Mouse (Mus musculus) intestine, postnatal 0 days (tissue): Measurements from ENCODE around the gene 2610528J11Rik. TPM values are rescaled to one million over a fixed set of nuclear protein-coding genes. Genes with fewer than 3 reads are reported as not detected.

Experiments
- ATAC-seq: fragments of 200-750 bp; cut with Nextera tagmentation; 2 replicates; pipeline ENCODE4 v1.8.0; 2017; ENCODE audit warnings: mild to moderate bottlenecking, moderate TSS enrichment, moderate library complexity
- H3K27ac ChIP-seq: fragments of 300-500 bp; sonication (generic); 2 replicates; pipeline ENCODE4 v1.5.1; 2014; ENCODE audit warnings: mild to moderate bottlenecking, low read depth, low read length, moderate library complexity
- H3K27me3 ChIP-seq: fragments of 300-500 bp; sonication (generic); replicated peaks from 2 replicates; pipeline ENCODE4 v1.6.1; 2014; ENCODE audit warnings: low read length, mixed read lengths; ENCODE audit not compliant: control insufficient read depth, insufficient read depth
- H3K36me3 ChIP-seq: fragments of 300-500 bp; sonication (generic); 2 replicates; pipeline ENCODE4 v1.6.1; 2014; ENCODE audit warnings: mild to moderate bottlenecking, moderate library complexity; ENCODE audit not compliant: control insufficient read depth, insufficient read depth
- H3K4me1 ChIP-seq: fragments of 300-500 bp; sonication (generic); replicated peaks from 2 replicates; pipeline ENCODE4 v1.6.1; 2014; ENCODE audit warnings: antibody characterized with exemption, low read length, mixed read lengths; ENCODE audit not compliant: control insufficient read depth, insufficient read depth
- H3K4me2 ChIP-seq: fragments of 300-500 bp; sonication (generic); replicated peaks from 2 replicates; pipeline ENCODE4 v1.6.1; 2014; ENCODE audit warnings: low read depth, mild to moderate bottlenecking, moderate library complexity
- H3K4me3 ChIP-seq: fragments of 300-500 bp; sonication (generic); 2 replicates; pipeline ENCODE4 v1.5.1; 2014; ENCODE audit warnings: low read depth, low read length
- H3K9ac ChIP-seq: fragments of 300-500 bp; sonication (generic); 2 replicates; pipeline ENCODE4 v1.6.1; 2014; ENCODE audit warnings: mild to moderate bottlenecking, low read depth, low read length
- H3K9me3 ChIP-seq: fragments of 300-500 bp; sonication (generic); 2 replicates; pipeline ENCODE4 v1.6.1; 2016; ENCODE audit warnings: mixed run types; ENCODE audit not compliant: control insufficient read depth
- CTCF ChIP-seq: sonication (generic); IDR thresholded peaks from 2 replicates; pipeline ENCODE4 v1.5.1; 2016; ENCODE audit warnings: low read depth, mild to moderate bottlenecking, control low read depth, antibody characterized with exemption, moderate library complexity
- WGBS: fragments of 180-500 bp; shearing (Covaris S2); extraction: QIAGEN DNeasy Blood & Tissue Kit; methylation state at CpG from one replicate; pipeline ENCODE4 v1.1.7; 2014; 5-methylcytosine and 5-hydroxymethylcytosine counted together
- polyA plus RNA-seq: library from polyadenylated mRNA; unstranded; fragments of >200 nt; fragmentation: Nextera tagmentation; extraction: Ambion mirVana; gene quantifications from 2 replicates; pipeline ENCODE4 v1.2.1, GENCODE M21; 2015

Gene 2610528J11Rik
- polyA plus RNA-seq, 1 experiment from 2014 or later: 119 TPM

GRCm38 (mm10) chr4:118525779-118526178, 1.0 kb upstream of the 2610528J11Rik start:
- peak overlapping the region; percentile 94 for H3K27ac ChIP-seq
- H3K4me2 ChIP-seq: no peak overlapping the region
- peaks cover 11% of the 10 kb centered on the region; the same call in 1 of the 2 replicates for H3K4me1 ChIP-seq
- no peaks in the 10 kb centered on the region for H3K9me3 ChIP-seq
- H3K36me3 ChIP-seq: peaks cover 3% of the 10 kb centered on the region; the same call in 1 of the 2 replicates
- no peak for TF ChIP-seq CTCF
- no peak overlapping the region for H3K9ac ChIP-seq
- no peaks in the 10 kb centered on the region for H3K27me3 ChIP-seq
- no peak for ATAC-seq
- no peak overlapping the region for H3K4me3 ChIP-seq
- WGBS: 62% methylated on average over 3 of the region's 3 CpGs

- peaks cover 6% of the 10 kb centered on the region; the same call in 1 of the 2 replicates for H3K36me3 ChIP-seq
- no peak for TF ChIP-seq CTCF
- peak overlapping the region; percentile 46 for H3K4me3 ChIP-seq
- H3K9ac ChIP-seq: peak overlapping the region; percentile 46
- WGBS: 14% methylated on average over 5 of the region's 5 CpGs
- peak overlapping the region; percentile 94 for H3K27ac ChIP-seq
- H3K9me3 ChIP-seq: no peaks in the 10 kb centered on the region
- peak; percentile 31 for ATAC-seq
- peak overlapping the region; percentile 67 for H3K4me2 ChIP-seq
- no peaks in the 10 kb centered on the region for H3K27me3 ChIP-seq
- H3K4me1 ChIP-seq: peaks cover 11% of the 10 kb centered on the region; the same call in 1 of the 2 replicates
Measured at GRCm38 (mm10) chr4:118527335-118527681, 509 bp downstream of the 2610528J11Rik start.

GRCm38 (mm10) chr4:118527720-118528119, 921 bp downstream of the 2610528J11Rik start:
- no peak for ATAC-seq
- Histone ChIP-seq H3K4me2 (peak overlapping the region; percentile 67), H3K4me3 (peak overlapping the region; percentile 46), H3K27me3 (no peaks in the 10 kb centered on the region), H3K9ac (peak overlapping the region; percentile 46), H3K9me3 (no peaks in the 10 kb centered on the region), H3K36me3 (peaks cover 6% of the 10 kb centered on the region; the same call in 1 of the 2 replicates), H3K4me1 (peaks cover 11% of the 10 kb centered on the region; the same call in 1 of the 2 replicates), H3K27ac (peak overlapping the region; percentile 94)
- no peak for TF ChIP-seq CTCF
- 66% methylated on average over 6 of the region's 6 CpGs for WGBS

GRCm38 (mm10) chr4:118532663-118533062, 5.9 kb downstream of the 2610528J11Rik start:
- Histone ChIP-seq H3K4me1 (no peaks in the 10 kb centered on the region), H3K9ac (no peak overlapping the region), H3K27ac (no peak overlapping the region), H3K27me3 (no peaks in the 10 kb centered on the region), H3K4me2 (no peak overlapping the region), H3K36me3 (peaks cover 6% of the 10 kb centered on the region; the same call in 1 of the 2 replicates), H3K9me3 (no peaks in the 10 kb centered on the region), H3K4me3 (no peak overlapping the region)
- no peak for TF ChIP-seq CTCF
- 71% methylated on average over 5 of the region's 5 CpGs for WGBS
- no peak for ATAC-seq

GRCm38 (mm10) chr4:118533156-118533555, 6.4 kb downstream of the 2610528J11Rik start:
- ATAC-seq: no peak

GRCm38 (mm10) chr4:118533605-118534004, 6.8 kb downstream of the 2610528J11Rik start:
- H3K27me3 ChIP-seq: no peaks in the 10 kb centered on the region
- no peak overlapping the region for H3K4me2 ChIP-seq
- H3K4me1 ChIP-seq: no peaks in the 10 kb centered on the region
- ATAC-seq: no peak
- peaks cover 6% of the 10 kb centered on the region; the same call in 1 of the 2 replicates for H3K36me3 ChIP-seq
- 80% methylated on average over 7 of the region's 7 CpGs for WGBS
- no peaks in the 10 kb centered on the region for H3K9me3 ChIP-seq
- no peak overlapping the region for H3K4me3 ChIP-seq
- H3K27ac ChIP-seq: no peak overlapping the region
- no peak for TF ChIP-seq CTCF
- H3K9ac ChIP-seq: no peak overlapping the region

More at GRCm38 (mm10) chr4:118533156-118533555, 6.4 kb downstream of the 2610528J11Rik start:
- Histone ChIP-seq H3K27me3 (no peaks in the 10 kb centered on the region), H3K9me3 (no peaks in the 10 kb centered on the region), H3K4me3 (no peak overlapping the region), H3K4me2 (no peak overlapping the region), H3K9ac (no peak overlapping the region), H3K27ac (no peak overlapping the region), H3K36me3 (peaks cover 6% of the 10 kb centered on the region; the same call in 1 of the 2 replicates), H3K4me1 (no peaks in the 10 kb centered on the region)
- 60% methylated on average over 3 of the region's 4 CpGs for WGBS
- TF ChIP-seq CTCF: no peak
